Comparison of ENCODE assay signal across 26 mouse cellular contexts in the genomic region with DNA sequence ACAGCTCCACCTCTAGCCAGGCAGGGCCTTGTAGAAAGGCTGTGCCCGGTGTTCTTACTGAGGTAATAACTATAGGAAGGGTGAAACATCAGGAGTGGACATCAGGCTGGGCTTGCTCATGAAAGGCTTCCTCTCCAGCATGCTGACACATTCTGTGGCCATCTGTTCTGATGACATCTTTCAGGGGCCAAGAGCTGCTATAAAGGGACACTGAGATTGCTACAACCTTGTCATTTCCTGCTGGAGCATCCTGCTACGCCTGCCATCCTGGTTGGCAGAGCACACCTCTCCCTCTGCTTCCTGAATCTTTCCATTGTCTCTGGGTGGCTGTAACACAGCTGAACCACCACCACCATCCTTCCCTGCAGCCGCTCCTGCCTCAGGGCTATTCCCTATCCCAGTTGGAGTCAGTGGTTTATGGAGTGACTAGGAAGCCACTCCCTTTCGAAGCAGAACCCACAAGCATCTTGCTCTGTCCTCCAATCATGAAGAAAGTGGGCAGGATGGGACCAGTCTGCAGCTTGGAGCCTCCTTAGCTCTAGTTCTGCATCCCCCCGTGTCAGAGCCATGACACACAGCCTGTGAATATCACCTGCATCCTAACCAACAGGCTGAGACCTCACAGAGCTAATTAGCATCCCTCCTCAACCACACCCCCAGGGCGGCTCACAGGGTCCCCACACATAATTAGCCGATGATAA.
DNase-seq lines count a peak whose midpoint lies in the region; ATAC-seq and TF ChIP-seq lines count a peak whose summit lies in the region.
"Had no signal": no experiment of that assay in that cellular context is flagged by ENCODE, and none has a peak within 500 bp of the region (broad histone marks: within the 10 kb centered on the region; RNA-seq: fewer than 3 reads in every experiment).

No protein-coding gene starts in this region.

- TF ChIP-seq CTCF in cerebellum, adult 2 months (IDR thresholded peaks at IDR 0.05; ENCODE audit: borderline replicate concordance, insufficient read depth, low read depth, low read length): no peak

- H3K4me2 ChIP-seq in midbrain, embryonic 13.5 days (replicated peaks): no peak overlapping the region
- H3K4me2 ChIP-seq in midbrain, embryonic 15.5 days: no peak overlapping the region
- H3K4me2 ChIP-seq: forebrain, embryonic 13.5 days; heart, embryonic 15.5 days; hindbrain, embryonic 14.5 days; kidney, embryonic 15.5 days; liver, embryonic 12.5 days; neural tube, embryonic 15.5 days had no signal

- H3K9ac ChIP-seq in midbrain, embryonic 13.5 days (replicated peaks): no peak overlapping the region
- H3K9ac ChIP-seq in midbrain, embryonic 15.5 days: no peak overlapping the region
- H3K9ac ChIP-seq: forebrain, embryonic 13.5 days; heart, embryonic 15.5 days; hindbrain, embryonic 14.5 days; kidney, embryonic 15.5 days; liver, embryonic 12.5 days; liver, postnatal 0 days; neural tube, embryonic 15.5 days had no signal

- no peak overlapping the region for H3K4me3 ChIP-seq in midbrain, embryonic 13.5 days (replicated peaks)
- no peak overlapping the region for H3K4me3 ChIP-seq in midbrain, embryonic 15.5 days
- H3K4me3 ChIP-seq in cerebellum, adult 2 months (replicated peaks; ENCODE audit: insufficient read depth, low read depth, low read length): no peak overlapping the region
- H3K4me3 ChIP-seq: forebrain, embryonic 13.5 days; heart, embryonic 10.5 days; heart, embryonic 15.5 days; kidney, embryonic 15.5 days; liver, embryonic 12.5 days; neural tube, embryonic 15.5 days had no signal

- TF ChIP-seq POLR2A in cerebellum, adult 2 months (IDR thresholded peaks at IDR 0.05; ENCODE audit: borderline replicate concordance, insufficient read depth, low read length): no peak

- no peaks in the 10 kb centered on the region for H3K27me3 ChIP-seq in midbrain, embryonic 13.5 days
- H3K27me3 ChIP-seq in midbrain, embryonic 15.5 days (replicated peaks): no peaks in the 10 kb centered on the region
- H3K27me3 ChIP-seq in cerebellum, adult 2 months (ENCODE audit: control insufficient read depth, insufficient read depth, low read length): no peaks in the 10 kb centered on the region
- H3K27me3 ChIP-seq: heart, embryonic 15.5 days had no signal

- H3K4me1 ChIP-seq in midbrain, embryonic 13.5 days (replicated peaks): 0 out of 2 replicates have a peak, but pooled peaks cover 9% of the 10 kb centered on the region
- H3K4me1 ChIP-seq in midbrain, embryonic 15.5 days: no peaks in the 10 kb centered on the region
- H3K4me1 ChIP-seq in cerebellum, adult 2 months (ENCODE audit: control insufficient read depth, insufficient read depth, low read length): peaks cover 14% of the 10 kb centered on the region
- H3K4me1 ChIP-seq: forebrain, embryonic 13.5 days; heart, embryonic 10.5 days; heart, embryonic 15.5 days; kidney, embryonic 15.5 days; liver, embryonic 12.5 days had no signal

- 64% methylated on average over 7 of the region's 7 CpGs for WGBS in midbrain, embryonic 13.5 days
- WGBS in midbrain, embryonic 15.5 days: 63% methylated on average over 7 of the region's 7 CpGs
- WGBS in cerebellum, adult 2 months: 29% methylated on average over 7 of the region's 7 CpGs

- no peaks in the 10 kb centered on the region for H3K36me3 ChIP-seq in midbrain, embryonic 13.5 days
- no peaks in the 10 kb centered on the region for H3K36me3 ChIP-seq in midbrain, embryonic 15.5 days (replicated peaks)
- H3K36me3 ChIP-seq: heart, embryonic 10.5 days; heart, embryonic 15.5 days; kidney, embryonic 15.5 days; liver, embryonic 12.5 days; neural tube, embryonic 15.5 days had no signal

- no peak overlapping the region for H3K27ac ChIP-seq in midbrain, embryonic 13.5 days
- no peak overlapping the region for H3K27ac ChIP-seq in midbrain, embryonic 15.5 days
- no peak overlapping the region for H3K27ac ChIP-seq in cerebellum, adult 2 months (ENCODE audit: insufficient read depth, low read length)
- H3K27ac ChIP-seq: forebrain, embryonic 13.5 days; heart, embryonic 10.5 days; heart, embryonic 15.5 days; hindbrain, embryonic 14.5 days; kidney, embryonic 15.5 days; liver, embryonic 12.5 days; neural tube, embryonic 15.5 days had no signal

- ATAC-seq in midbrain, embryonic 13.5 days: peak; percentile 60
- ATAC-seq in midbrain, embryonic 15.5 days (replicated peaks): no peak
- ATAC-seq in CD4-positive, CD25-positive, alpha-beta regulatory T cell, adult 4 months: no peak
- ATAC-seq: forebrain, embryonic 13.5 days; liver, embryonic 12.5 days; liver, postnatal 0 days; lung, postnatal 0 days; Patski had no signal

- H3K9me3 ChIP-seq in midbrain, embryonic 13.5 days: no peaks in the 10 kb centered on the region
- H3K9me3 ChIP-seq in midbrain, embryonic 15.5 days: no peaks in the 10 kb centered on the region
- H3K9me3 ChIP-seq: forebrain, embryonic 13.5 days; heart, embryonic 10.5 days; heart, embryonic 15.5 days; kidney, embryonic 15.5 days; liver, embryonic 12.5 days; neural tube, embryonic 15.5 days had no signal

- peak; percentile 73 for DNase-seq in heart, adult 11 months
- DNase-seq in heart, postnatal 4 days: no peak
- DNase-seq in cerebellum, adult 2 months: peak; percentile 39 to 63
- DNase-seq in cerebellum, postnatal 25 days: peak; percentile 26 to 31
- no peak for DNase-seq in retina, postnatal 1 day
- DNase-seq: adrenal gland, postnatal 25 days; gastrocnemius, postnatal 14 days; kidney, adult 18-20 months; kidney, postnatal 25 days; liver, postnatal 0 days; lung, postnatal 4 days; right cerebral cortex, postnatal 25 days; thymus, adult 18-20 months; thymus, postnatal 25 days had no signal

Comparison
In these comparisons a context has a peak if more than half of its experiments do, and no peak if none do; other contexts are left out.
1. DNase-seq: peak in heart, adult 11 months (single experiment), cerebellum, adult 2 months (2 of 2) and cerebellum, postnatal 25 days (2 of 2); none in heart, postnatal 4 days (single experiment) and retina, postnatal 1 day (single experiment).